Mouse (Mus musculus): ENCODE results near the gene Sult1b1. TPM values are rescaled to one million over a fixed set of nuclear protein-coding genes. Genes with fewer than 3 reads are reported as not detected.
"Not testable (repeated sequence)": the region's sequence is repeated elsewhere in the genome, so short reads cannot be mapped to it uniquely, and the experiment has no call there.

Gene Sult1b1
- total RNA-seq (2014; fragmentation: Nextera tagmentation) (not detected in 2 replicates), total RNA-seq (2017) (not detected in 2 replicates)

- ATAC-seq (replicated peaks; ENCODE audit: poor library complexity, severe bottlenecking): no peak
These were observed at the start of gene Sult1b1 for GRCm38 (mm10) chr5:87538111-87538510. Sult1b1 (minus strand) TSS chr5:87538195.

- ATAC-seq (replicated peaks; ENCODE audit: poor library complexity, severe bottlenecking): no peak
These were observed 42.4 kb upstream of the Sult1b1 start for GRCm38 (mm10) chr5:87580389-87580788.

DNA sequence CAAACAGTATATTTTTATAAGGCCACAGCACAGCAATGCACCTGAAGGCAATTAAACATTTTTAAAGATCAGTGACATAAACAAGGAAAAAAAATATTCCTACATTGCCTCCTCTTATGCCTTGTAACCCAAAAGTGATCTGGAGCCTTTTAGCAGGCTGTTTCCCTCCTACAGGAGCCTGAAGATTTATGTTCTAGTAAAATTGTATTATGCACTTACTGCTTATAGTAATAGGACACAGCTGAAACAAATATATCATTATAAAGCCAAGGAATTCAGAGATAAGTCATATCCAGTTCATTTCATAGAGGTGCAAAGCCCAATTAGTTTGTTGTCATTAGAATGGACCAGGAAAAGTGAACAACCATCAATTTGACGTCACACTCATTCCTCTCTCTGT is 36.2 kb upstream of the Sult1b1 start:
- no peak for ATAC-seq (replicated peaks; ENCODE audit: poor library complexity, severe bottlenecking)

DNA sequence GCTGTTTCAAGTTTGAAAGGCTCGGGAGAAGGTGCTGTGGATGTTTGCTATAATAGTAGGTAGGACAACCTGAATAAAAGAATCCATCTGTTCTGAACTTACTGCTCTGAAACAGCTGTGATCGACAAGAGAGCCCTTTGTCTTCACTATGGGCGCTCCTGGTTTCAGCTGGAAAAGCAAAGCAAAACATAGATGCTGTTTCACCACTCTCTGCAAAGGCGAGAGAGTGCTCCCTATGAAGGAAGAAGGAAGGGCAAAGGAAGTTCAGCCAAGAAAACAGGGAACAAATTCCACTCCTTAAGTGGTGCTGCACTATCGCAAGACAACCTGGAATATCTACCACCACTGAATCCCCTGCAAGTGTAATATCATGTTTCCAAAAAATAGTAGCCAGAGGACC is 35.5 kb upstream of the Sult1b1 start:
- ATAC-seq (replicated peaks; ENCODE audit: poor library complexity, severe bottlenecking): no peak

- no peak for ATAC-seq (replicated peaks; ENCODE audit: poor library complexity, severe bottlenecking)
These were observed 34.8 kb upstream of the Sult1b1 start for GRCm38 (mm10) chr5:87572781-87573180.

GRCm38 (mm10) chr5:87568845-87569244 is 30.9 kb upstream of the Sult1b1 start, which contains the start of gene Sult1d1:
Sult1d1 (minus strand) TSS chr5:87569027.
- no peak for ATAC-seq (replicated peaks; ENCODE audit: poor library complexity, severe bottlenecking)

GRCm38 (mm10) chr5:87567306-87567705 is 29.3 kb upstream of the Sult1b1 start:
- no peak for ATAC-seq (replicated peaks; ENCODE audit: poor library complexity, severe bottlenecking)

DNA sequence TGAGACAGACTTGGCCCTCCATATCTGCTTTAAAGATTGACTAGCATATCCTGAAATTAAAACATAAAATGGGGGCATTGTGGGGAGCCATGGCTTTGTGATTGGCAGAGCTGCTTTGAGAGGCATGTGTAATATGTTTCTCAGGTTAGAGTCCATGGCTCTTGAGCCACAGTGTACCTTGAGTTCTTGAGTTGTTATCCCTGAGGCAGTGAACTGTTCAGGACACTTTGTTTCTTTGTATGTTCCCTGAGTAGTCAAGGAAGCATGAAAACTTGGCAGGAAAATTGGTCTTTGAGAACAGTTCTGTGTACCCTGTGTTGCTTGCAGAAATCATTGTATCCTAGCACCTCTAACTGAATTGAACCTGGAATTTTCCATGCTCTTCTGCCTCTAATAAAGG is 25.0 kb upstream of the Sult1b1 start:
- no peak for ATAC-seq (replicated peaks; ENCODE audit: poor library complexity, severe bottlenecking)

DNA sequence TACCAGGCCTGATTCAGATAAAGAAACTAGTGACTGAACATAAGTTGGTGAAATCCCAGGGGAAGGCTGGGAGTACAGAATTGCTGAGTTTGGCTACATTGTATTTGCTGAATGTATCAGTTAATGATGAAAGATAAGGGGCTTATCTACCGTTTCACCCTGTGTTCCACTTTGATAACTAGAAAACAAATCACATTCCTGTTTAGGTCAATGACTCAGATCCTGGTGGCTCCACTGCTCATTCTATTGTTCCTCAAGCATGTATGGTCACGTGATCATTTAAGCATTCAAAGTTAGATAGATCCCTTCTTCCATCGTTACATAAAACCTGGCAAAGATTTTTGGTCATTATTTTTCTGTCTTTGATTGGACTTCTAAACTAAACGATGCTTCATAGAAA is 24.5 kb upstream of the Sult1b1 start:
- ATAC-seq (replicated peaks; ENCODE audit: poor library complexity, severe bottlenecking): no peak

- no peak for ATAC-seq (replicated peaks; ENCODE audit: poor library complexity, severe bottlenecking)
These were observed 22.1 kb upstream of the Sult1b1 start for GRCm38 (mm10) chr5:87560145-87560544.

DNA sequence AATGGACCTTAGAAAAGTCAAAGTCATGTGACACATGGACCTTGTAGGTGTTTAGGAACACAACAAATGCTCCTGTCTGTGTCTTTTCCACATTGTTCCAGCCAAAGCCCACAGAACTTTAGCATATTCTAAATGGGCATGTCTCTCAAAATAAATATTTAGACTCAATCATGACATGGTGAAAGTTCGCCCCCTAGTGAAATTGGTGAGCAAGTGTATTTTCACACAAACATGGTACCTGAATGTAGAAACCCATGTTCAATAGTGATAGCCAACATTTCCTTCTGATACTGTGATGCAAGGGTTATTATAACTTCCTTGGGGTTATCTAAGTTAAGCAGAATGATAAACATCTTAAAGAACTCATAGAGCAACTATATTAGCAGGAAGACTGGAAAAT is 12.9 kb upstream of the Sult1b1 start:
- ATAC-seq (replicated peaks; ENCODE audit: poor library complexity, severe bottlenecking): no peak

GRCm38 (mm10) chr5:87535994-87536644 is 1.9 kb downstream of the Sult1b1 start:
- ATAC-seq (replicated peaks; ENCODE audit: poor library complexity, severe bottlenecking): no peak

DNA sequence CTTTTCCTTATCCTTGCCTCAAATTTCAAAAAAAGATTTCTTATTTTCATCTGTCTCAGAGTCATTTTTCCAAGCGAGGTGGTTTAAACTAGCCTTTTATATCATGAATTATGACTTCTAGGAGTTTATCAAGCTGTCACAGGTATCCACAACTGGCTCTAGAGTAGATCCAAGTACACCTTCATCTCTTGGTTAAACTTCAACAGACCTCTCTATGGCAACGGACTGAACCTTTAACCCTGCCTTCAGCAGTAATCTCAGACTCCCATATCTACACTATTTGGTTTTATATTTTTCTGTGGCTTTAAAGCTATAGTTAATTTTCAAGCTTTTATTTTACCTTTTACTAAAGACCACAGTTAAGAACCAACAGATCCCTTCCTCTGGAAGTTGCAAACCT is 5.7 kb downstream of the Sult1b1 start:
- ATAC-seq (replicated peaks; ENCODE audit: poor library complexity, severe bottlenecking): no peak

DNA sequence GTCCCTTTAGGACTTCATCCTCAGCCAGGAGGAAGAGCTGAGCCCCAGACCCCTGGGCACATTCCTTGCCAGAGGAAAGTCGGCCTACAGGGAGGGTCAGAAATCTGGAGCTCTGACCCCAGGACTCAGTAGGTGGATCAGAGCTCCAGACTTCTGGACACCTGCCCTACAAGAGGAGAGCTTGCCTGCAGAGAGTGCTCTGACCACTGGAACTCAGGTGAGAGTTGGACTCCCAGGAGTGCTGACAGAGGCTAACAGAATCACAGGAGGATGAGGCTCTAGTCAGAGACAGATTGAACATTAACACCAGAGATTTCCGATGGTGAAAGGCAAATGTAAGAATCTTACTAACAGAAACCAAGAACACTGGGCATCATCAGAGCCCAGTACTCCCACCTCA is 14.4 kb downstream of the Sult1b1 start:
- not testable (repeated sequence) for ATAC-seq (replicated peaks; ENCODE audit: poor library complexity, severe bottlenecking)

GRCm38 (mm10) chr5:87505776-87506458 is 32.1 kb downstream of the Sult1b1 start:
- no peak for ATAC-seq (replicated peaks; ENCODE audit: poor library complexity, severe bottlenecking)

- no peak for ATAC-seq (replicated peaks; ENCODE audit: poor library complexity, severe bottlenecking)
These were observed 35.3 kb downstream of the Sult1b1 start for GRCm38 (mm10) chr5:87502687-87503086.

- no peak for ATAC-seq (replicated peaks; ENCODE audit: poor library complexity, severe bottlenecking)
These were observed 38.7 kb downstream of the Sult1b1 start for GRCm38 (mm10) chr5:87499341-87499740.

DNA sequence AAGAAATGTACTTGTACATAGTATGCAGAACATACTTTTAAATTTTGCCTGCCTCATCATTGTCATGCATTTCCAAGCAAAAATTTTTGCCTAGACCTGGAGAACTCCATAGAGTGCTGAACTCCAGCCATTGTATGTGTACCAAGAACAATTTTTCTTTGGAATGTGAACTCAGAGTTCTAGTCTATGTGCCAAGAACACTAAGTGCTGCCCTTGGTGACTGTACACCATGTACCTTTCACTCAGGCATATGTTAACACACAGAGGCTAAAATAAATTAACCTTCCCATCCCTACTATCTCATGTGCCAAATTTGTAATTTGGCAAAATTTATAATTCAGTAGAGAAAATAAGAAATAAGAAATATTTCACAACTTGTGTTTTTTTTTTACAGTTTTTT is 39.1 kb downstream of the Sult1b1 start:
- ATAC-seq (replicated peaks; ENCODE audit: poor library complexity, severe bottlenecking): no peak

GRCm38 (mm10) chr5:87490771-87491170 is 47.2 kb downstream of the Sult1b1 start, which contains the start of gene Ugt2a1:
Ugt2a1 (minus strand) TSS chr5:87490871.
- no peak for ATAC-seq (replicated peaks; ENCODE audit: poor library complexity, severe bottlenecking)

DNA sequence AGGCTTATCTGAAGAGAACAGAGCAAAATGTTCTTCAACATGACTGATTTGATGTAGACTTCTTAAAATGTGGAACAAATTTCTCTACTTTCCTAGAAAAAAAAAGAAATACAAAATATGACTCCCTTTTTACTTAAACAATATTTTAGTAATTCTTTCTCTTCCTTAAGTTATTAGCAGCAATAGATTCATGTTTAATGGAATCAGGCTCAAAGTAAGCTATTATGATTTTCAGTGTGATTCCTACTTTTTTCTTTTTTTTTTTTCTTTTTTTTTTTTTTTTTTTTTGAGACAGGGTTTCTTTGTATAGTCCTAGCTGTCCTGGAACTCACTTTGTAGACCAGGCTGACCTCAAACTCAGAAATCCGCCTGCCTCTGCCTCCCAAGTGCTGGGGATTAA is 51.3 kb downstream of the Sult1b1 start, which contains the start of gene Gm43638:
Gene Gm43638, minus strand, starts transcription at position 101 of the 400 bp plus-strand sequence.
- ATAC-seq (replicated peaks; ENCODE audit: poor library complexity, severe bottlenecking): not testable (repeated sequence)

- ATAC-seq (replicated peaks; ENCODE audit: poor library complexity, severe bottlenecking): no peak
These were observed 55.8 kb downstream of the Sult1b1 start, which contains the start of gene Ugt2a2 for GRCm38 (mm10) chr5:87482160-87482559. Ugt2a2 (minus strand) TSS chr5:87482260.
